ENCODE assay signal across 10 mouse cellular contexts in genomic region chr16:12040935-12041334, GRCm38 (mm10). TPM values are rescaled to one million over a fixed set of nuclear protein-coding genes. Genes with fewer than 3 reads are reported as not detected.
A peak's percentile ranks its signal among the peaks of the same experiment; 100 is the strongest.
DNase-seq lines count a peak whose midpoint lies in the region; ATAC-seq and TF ChIP-seq lines count a peak whose summit lies in the region.
"Had no signal": no experiment of that assay in that cellular context is flagged by ENCODE, and none has a peak within 500 bp of the region (broad histone marks: within the 10 kb centered on the region; RNA-seq: fewer than 3 reads in every experiment).

No protein-coding gene starts in this region.

- intact Hi-C loops in heart, adult 2 months (cut with DNase I) = no loop called here

- H3K79me2 ChIP-seq in heart, adult 2 months (replicated peaks; ENCODE audit: control insufficient read depth, insufficient read depth, low read length) = no peaks in the 10 kb centered on the region

- peak; percentile 60; the same call in 1 of the 2 replicates for ATAC-seq in stomach, embryonic 15.5 days (ENCODE audit: insufficient read depth, low FRiP score, low read depth)

- DNase-seq in kidney, adult 11 months = peak; percentile 2
- no peak for DNase-seq in kidney, adult 18-20 months
- DNase-seq in brain, adult 2 months (ENCODE audit: low read depth, low spot score) = peak; percentile 88
- DNase-seq in heart, adult 2 months = peak; percentile 34 to 62
- DNase-seq in kidney, postnatal 36 days = peak; percentile 6 to 11
- DNase-seq in lung, postnatal 14 days = peak; percentile 30
- no peak for DNase-seq in spleen, postnatal 14 days (ENCODE audit: low spot score in 2 of 2)

- no peaks in the 10 kb centered on the region for H3K9me3 ChIP-seq in stomach, embryonic 15.5 days

- TF ChIP-seq POLR2A in heart, adult 2 months (IDR thresholded peaks at IDR 0.05; ENCODE audit: insufficient read depth, low read depth, low read length) = no peak

- H3K27ac ChIP-seq in heart, adult 2 months = no peak overlapping the region
- no peak overlapping the region for H3K27ac ChIP-seq in stomach, embryonic 15.5 days

- H3K27me3 ChIP-seq in heart, adult 2 months (ENCODE audit: control insufficient read depth, insufficient read depth, low read length) = no peaks in the 10 kb centered on the region
- H3K27me3 ChIP-seq in stomach, embryonic 15.5 days (replicated peaks) = no peaks in the 10 kb centered on the region

- H3K4me1 ChIP-seq in heart, adult 2 months (ENCODE audit: control insufficient read depth, insufficient read depth, low read length) = no peaks in the 10 kb centered on the region
- H3K4me1 ChIP-seq in stomach, embryonic 15.5 days = no peaks in the 10 kb centered on the region

- 20% methylated on average over 5 of the region's 5 CpGs for WGBS in heart, adult 2 months
- WGBS in stomach, embryonic 15.5 days = 40% methylated on average over 5 of the region's 5 CpGs

- H3K9ac ChIP-seq in heart, adult 2 months (ENCODE audit: low read depth, low read length) = no peak overlapping the region
- H3K9ac ChIP-seq in stomach, embryonic 15.5 days = no peak overlapping the region

- no peak overlapping the region for H3K4me3 ChIP-seq in heart, adult 2 months
- no peak overlapping the region for H3K4me3 ChIP-seq in stomach, embryonic 15.5 days (replicated peaks)
- H3K4me3 ChIP-seq: myocyte had no signal

- no peak for TF ChIP-seq EP300 in heart, adult 2 months (IDR thresholded peaks at IDR 0.05; ENCODE audit: insufficient read depth, low read depth, low read length)

- H3K4me2 ChIP-seq in stomach, embryonic 15.5 days = no peak overlapping the region

- TF ChIP-seq CTCF in heart, adult 2 months (IDR thresholded peaks at IDR 0.05) = no peak

- no peaks in the 10 kb centered on the region for H3K36me3 ChIP-seq in heart, adult 2 months (ENCODE audit: control insufficient read depth, insufficient read depth, low read length)
- no peaks in the 10 kb centered on the region for H3K36me3 ChIP-seq in stomach, embryonic 15.5 days

RNA-seq across cellular contexts. Expression of gene Shisa9, which starts 57.0 kb away (rescaled TPM):
- total RNA-seq in heart, adult 2 months (2021) = not detected
- polyA plus RNA-seq in heart, adult 2 months (2012; rRNA removed) = 0.09 and 0.25 TPM in 2 replicates
- polyA plus RNA-seq in stomach, embryonic 15.5 days (2015; fragmentation: Nextera tagmentation; extraction: Ambion mirVana) = 1.4 and 1.6 TPM in 2 replicates
- total RNA-seq: ES-E14 had no signal
- polyA plus RNA-seq: myocyte had no signal

Comparison
In these comparisons a context has a peak if more than half of its experiments do, and no peak if none do; other contexts are left out.
1. DNase-seq: peak in kidney, adult 11 months (single experiment), brain, adult 2 months (single experiment), heart, adult 2 months (2 of 2), kidney, postnatal 36 days (2 of 2) and lung, postnatal 14 days (single experiment); none in kidney, adult 18-20 months (single experiment) and spleen, postnatal 14 days (0 of 2).